Mouse (Mus musculus): Measurements from ENCODE around the gene Capn15. TPM values are rescaled to one million over a fixed set of nuclear protein-coding genes. Genes with fewer than 3 reads are reported as not detected.

The Capn15 gene
- polyA plus RNA-seq, 1 experiment = 12.1 TPM

- H3K27ac ChIP-seq (ENCODE audit: insufficient read depth, low read depth, low read length) = peak overlapping the region; percentile 37
- TF ChIP-seq CTCF (IDR thresholded peaks at IDR 0.05; ENCODE audit: low read depth, low read length) = no peak
Measured at GRCm38 (mm10) chr17:26018388-26018787, 32.8 kb upstream of the Capn15 start.

DNA sequence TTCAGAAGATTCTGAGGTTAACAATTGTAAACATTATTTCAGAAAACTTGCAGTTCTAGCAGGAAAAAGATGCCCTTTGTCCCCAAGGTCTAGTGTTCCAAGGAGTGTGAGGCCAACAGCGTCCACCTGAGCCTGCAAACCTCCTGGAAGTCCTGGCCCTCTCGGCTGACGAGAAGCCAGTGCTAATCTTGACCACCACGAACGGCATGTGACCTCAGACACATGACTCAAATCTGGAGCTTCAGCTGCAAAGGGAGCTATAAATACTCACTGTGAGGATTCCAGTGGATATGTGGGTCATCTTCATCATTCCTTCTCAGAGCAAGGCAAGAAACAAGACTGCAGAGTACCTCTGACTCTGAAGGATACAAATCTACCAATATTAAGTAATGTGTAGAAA, 32.4 kb upstream of the Capn15 start:
- Histone ChIP-seq H3K4me3 (ENCODE audit: insufficient read depth, low read length) (no peak overlapping the region), H3K4me1 (ENCODE audit: control insufficient read depth, insufficient read depth, low read length) (peaks cover 18% of the 10 kb centered on the region), H3K27ac (ENCODE audit: insufficient read depth, low read depth, low read length) (peak overlapping the region; percentile 39)
- TF ChIP-seq POLR2A (IDR thresholded peaks at IDR 0.05; ENCODE audit: borderline replicate concordance, low read depth, low read length) (no peak), CTCF (IDR thresholded peaks at IDR 0.05; ENCODE audit: low read depth, low read length) (no peak)

More at GRCm38 (mm10) chr17:26018388-26018787, 32.8 kb upstream of the Capn15 start:
- Histone ChIP-seq H3K4me1 (ENCODE audit: control insufficient read depth, insufficient read depth, low read length) (peaks cover 18% of the 10 kb centered on the region), H3K4me3 (ENCODE audit: insufficient read depth, low read length) (no peak overlapping the region)

DNA sequence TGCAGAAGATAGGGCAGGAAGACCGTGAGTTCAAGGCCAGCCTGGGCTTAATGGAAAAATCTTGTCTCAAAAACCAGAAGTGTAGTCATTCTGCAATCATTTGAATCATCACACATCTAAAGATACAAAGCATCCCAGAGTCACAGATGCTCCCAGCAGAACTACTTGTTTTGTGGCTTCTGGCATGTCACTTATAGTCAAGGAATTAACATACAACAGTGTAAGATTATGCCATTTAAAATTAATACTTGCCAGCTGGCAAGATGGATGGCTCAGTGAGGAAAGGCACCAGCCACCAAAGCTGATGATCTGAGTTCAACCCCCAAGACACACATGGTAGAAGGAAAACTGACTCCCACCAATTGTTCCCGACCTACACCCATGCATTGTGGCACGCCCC, 31.4 kb upstream of the Capn15 start:
- Histone ChIP-seq H3K4me1 (ENCODE audit: control insufficient read depth, insufficient read depth, low read length) (peaks cover 18% of the 10 kb centered on the region), H3K27ac (ENCODE audit: insufficient read depth, low read depth, low read length) (no peak overlapping the region), H3K4me3 (ENCODE audit: insufficient read depth, low read length) (no peak overlapping the region)
- no peak for TF ChIP-seq CTCF (IDR thresholded peaks at IDR 0.05; ENCODE audit: low read depth, low read length)
- no peak for TF ChIP-seq POLR2A (IDR thresholded peaks at IDR 0.05; ENCODE audit: borderline replicate concordance, low read depth, low read length)

DNA sequence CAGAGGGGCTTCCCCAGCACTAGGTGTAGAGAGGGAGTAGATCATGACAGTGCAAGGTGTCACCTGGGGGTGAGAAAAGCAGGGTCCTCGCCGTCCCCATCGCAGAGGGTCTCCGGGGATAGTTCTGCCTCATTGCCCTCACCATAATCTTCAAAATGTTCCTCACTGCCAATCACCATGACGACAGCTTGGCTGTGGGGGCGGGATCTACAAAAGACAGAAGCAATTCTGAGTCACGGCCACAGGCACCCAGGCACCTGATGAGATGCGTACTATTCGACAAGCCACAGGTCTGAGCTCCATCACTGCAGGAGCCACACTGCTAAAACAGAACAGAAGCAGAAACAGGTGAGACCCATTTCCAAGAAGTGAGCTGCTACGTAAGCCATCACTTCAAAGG, 28.1 kb upstream of the Capn15 start:
- TF ChIP-seq POLR2A (IDR thresholded peaks at IDR 0.05; ENCODE audit: borderline replicate concordance, low read depth, low read length) = no peak
- no peak for TF ChIP-seq CTCF (IDR thresholded peaks at IDR 0.05; ENCODE audit: low read depth, low read length)
- H3K27ac ChIP-seq (ENCODE audit: insufficient read depth, low read depth, low read length) = no peak overlapping the region
- peaks cover 14% of the 10 kb centered on the region for H3K4me1 ChIP-seq (ENCODE audit: control insufficient read depth, insufficient read depth, low read length)
- no peak overlapping the region for H3K4me3 ChIP-seq (ENCODE audit: insufficient read depth, low read length)

GRCm38 (mm10) chr17:26011841-26012460, 26.4 kb upstream of the Capn15 start:
- peaks cover 11% of the 10 kb centered on the region for H3K4me1 ChIP-seq (ENCODE audit: control insufficient read depth, insufficient read depth, low read length)
- TF ChIP-seq CTCF (IDR thresholded peaks at IDR 0.05; ENCODE audit: low read depth, low read length) (peak; percentile 51), POLR2A (IDR thresholded peaks at IDR 0.05; ENCODE audit: borderline replicate concordance, low read depth, low read length) (no peak)
- H3K27ac ChIP-seq (ENCODE audit: insufficient read depth, low read depth, low read length) = no peak overlapping the region
- H3K4me3 ChIP-seq (ENCODE audit: insufficient read depth, low read length) = no peak overlapping the region

DNA sequence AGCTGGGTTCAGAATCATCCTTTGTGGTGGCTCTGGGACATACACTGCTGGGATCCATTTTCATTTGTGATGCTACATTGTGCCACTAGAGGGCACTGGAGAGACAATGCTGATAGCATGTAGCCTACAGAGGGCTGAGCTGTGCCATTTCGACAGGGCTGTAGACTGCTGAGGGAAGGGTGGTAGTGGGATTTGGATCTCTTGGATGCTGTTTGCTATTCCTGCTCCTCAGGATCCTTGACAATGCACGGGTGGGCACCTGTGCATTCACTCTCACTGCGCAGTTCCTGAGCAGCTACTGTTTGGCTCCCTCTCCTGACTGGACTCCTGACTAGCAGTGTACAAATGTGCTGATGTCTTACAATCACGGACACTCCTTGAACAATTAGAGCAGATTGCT, 23.9 kb upstream of the Capn15 start:
- Histone ChIP-seq H3K4me1 (ENCODE audit: control insufficient read depth, insufficient read depth, low read length) (peaks cover 26% of the 10 kb centered on the region), H3K27ac (ENCODE audit: insufficient read depth, low read depth, low read length) (no peak overlapping the region), H3K4me3 (ENCODE audit: insufficient read depth, low read length) (no peak overlapping the region)
- TF ChIP-seq CTCF (IDR thresholded peaks at IDR 0.05; ENCODE audit: low read depth, low read length) (peak; percentile 98), POLR2A (IDR thresholded peaks at IDR 0.05; ENCODE audit: borderline replicate concordance, low read depth, low read length) (no peak)

DNA sequence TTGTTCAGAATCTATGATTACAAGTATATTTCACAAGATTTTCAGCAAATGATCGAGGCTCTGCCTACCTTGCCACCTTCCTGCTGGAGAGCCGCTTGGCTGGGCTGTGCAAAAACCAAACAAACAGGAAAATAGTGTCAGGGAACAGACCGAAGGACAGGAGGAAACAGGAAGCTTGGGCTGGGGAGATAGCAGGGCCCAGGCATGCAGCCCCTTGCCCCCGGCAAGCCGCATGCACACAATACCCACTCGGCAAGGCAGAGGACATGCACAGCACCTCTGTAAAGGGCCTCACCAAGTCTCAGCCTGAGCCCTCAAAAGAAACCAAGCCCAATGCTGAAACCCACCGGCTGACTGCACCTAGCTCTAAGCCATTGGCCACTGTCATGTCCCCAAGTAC, 23.2 kb upstream of the Capn15 start:
- TF ChIP-seq POLR2A (IDR thresholded peaks at IDR 0.05; ENCODE audit: borderline replicate concordance, low read depth, low read length) = no peak
- no peak for TF ChIP-seq CTCF (IDR thresholded peaks at IDR 0.05; ENCODE audit: low read depth, low read length)
- Histone ChIP-seq H3K27ac (ENCODE audit: insufficient read depth, low read depth, low read length) (no peak overlapping the region), H3K4me3 (ENCODE audit: insufficient read depth, low read length) (no peak overlapping the region), H3K4me1 (ENCODE audit: control insufficient read depth, insufficient read depth, low read length) (peaks cover 27% of the 10 kb centered on the region)

GRCm38 (mm10) chr17:26008331-26008730, 22.7 kb upstream of the Capn15 start:
- H3K27ac ChIP-seq (ENCODE audit: insufficient read depth, low read depth, low read length) = no peak overlapping the region
- TF ChIP-seq CTCF (IDR thresholded peaks at IDR 0.05; ENCODE audit: low read depth, low read length) (no peak), POLR2A (IDR thresholded peaks at IDR 0.05; ENCODE audit: borderline replicate concordance, low read depth, low read length) (no peak)
- H3K4me1 ChIP-seq (ENCODE audit: control insufficient read depth, insufficient read depth, low read length) = peaks cover 29% of the 10 kb centered on the region
- H3K4me3 ChIP-seq (ENCODE audit: insufficient read depth, low read length) = no peak overlapping the region

DNA sequence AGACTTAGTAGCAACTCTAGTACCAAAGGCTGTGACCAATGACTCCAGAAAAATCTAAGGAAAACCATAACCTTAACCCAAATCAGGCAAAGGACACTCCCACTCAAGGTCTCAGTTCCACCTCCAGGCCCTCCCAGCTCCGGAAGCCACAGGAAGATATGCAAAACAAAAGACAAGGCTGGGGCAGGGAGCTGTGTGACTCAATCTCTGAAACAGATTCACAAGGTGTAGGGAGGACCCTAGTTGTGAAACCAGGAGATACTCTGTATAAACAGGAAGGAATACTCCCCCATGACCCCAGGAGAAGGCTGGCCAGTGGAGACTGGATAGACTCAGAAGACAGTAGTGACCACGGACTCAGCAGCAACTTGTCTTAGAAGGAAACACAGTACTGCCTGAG, 22.1 kb upstream of the Capn15 start:
- no peak for TF ChIP-seq POLR2A (IDR thresholded peaks at IDR 0.05; ENCODE audit: borderline replicate concordance, low read depth, low read length)
- TF ChIP-seq CTCF (IDR thresholded peaks at IDR 0.05; ENCODE audit: low read depth, low read length) = no peak

DNA sequence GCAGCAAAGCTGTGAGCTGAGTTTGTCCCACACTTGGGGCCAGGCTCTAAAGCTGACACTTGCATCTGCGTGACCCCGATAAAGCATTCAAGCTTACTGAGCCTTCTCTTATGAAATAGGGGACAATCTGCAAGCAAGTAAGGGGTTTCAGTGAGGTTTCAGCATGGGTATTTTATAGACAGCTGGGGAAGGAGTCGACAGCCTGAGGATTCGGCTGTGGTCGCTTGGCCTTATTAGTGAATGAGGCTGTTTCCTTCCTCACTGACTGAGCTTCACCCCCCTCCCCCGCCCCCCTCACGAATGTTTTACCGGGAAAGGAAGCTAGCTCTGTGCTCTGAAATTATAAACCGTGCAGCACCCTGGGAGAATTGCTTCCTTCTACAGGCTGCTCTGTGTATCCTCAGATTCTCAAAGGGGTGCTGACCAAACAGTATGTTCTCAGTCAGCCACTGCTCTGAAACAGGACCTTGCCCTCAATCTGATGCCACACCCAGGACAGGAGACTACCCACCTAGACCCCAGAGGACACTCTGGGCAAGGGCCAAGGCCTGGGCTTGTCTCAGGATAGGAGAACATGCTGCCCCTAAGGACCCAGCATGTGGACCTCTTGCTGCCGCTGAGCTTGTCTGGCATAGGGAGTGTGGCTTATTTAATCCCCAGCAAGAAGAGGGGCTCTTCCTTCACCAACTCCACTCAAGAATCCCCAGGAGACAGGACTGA, 20.3 kb upstream of the Capn15 start:
- peaks cover 33% of the 10 kb centered on the region for H3K4me1 ChIP-seq (ENCODE audit: control insufficient read depth, insufficient read depth, low read length)
- H3K4me3 ChIP-seq (ENCODE audit: insufficient read depth, low read length) = no peak overlapping the region
- TF ChIP-seq CTCF (IDR thresholded peaks at IDR 0.05; ENCODE audit: low read depth, low read length) (no peak), POLR2A (IDR thresholded peaks at IDR 0.05; ENCODE audit: borderline replicate concordance, low read depth, low read length) (no peak)
- peak overlapping the region; percentile 33 for H3K27ac ChIP-seq (ENCODE audit: insufficient read depth, low read depth, low read length)

More for the DNA sequence above, 22.1 kb upstream of the Capn15 start:
- Histone ChIP-seq H3K4me3 (ENCODE audit: insufficient read depth, low read length) (no peak overlapping the region), H3K4me1 (ENCODE audit: control insufficient read depth, insufficient read depth, low read length) (peaks cover 33% of the 10 kb centered on the region), H3K27ac (ENCODE audit: insufficient read depth, low read depth, low read length) (no peak overlapping the region)
